Mouse (Mus musculus): Measurements from ENCODE around the gene Dennd1a.

GRCm38 (mm10) chr2:38283961-38284360 is 3.2 kb downstream of the Dennd1a start:
- TF ChIP-seq CTCF (IDR thresholded peaks at IDR 0.05) (no peak), EP300 (IDR thresholded peaks at IDR 0.05; ENCODE audit: insufficient read depth, low read depth, low read length) (no peak)

All from heart, adult 2 months (tissue).